Mouse (Mus musculus) thymus, postnatal 25 days (tissue): ENCODE measurements around the gene Hmgb1.

Experiments used
- DNase-seq: peaks from one replicate; pipeline ENCODE4 v3.0.0; 2022

The Hmgb1 gene

DNA sequence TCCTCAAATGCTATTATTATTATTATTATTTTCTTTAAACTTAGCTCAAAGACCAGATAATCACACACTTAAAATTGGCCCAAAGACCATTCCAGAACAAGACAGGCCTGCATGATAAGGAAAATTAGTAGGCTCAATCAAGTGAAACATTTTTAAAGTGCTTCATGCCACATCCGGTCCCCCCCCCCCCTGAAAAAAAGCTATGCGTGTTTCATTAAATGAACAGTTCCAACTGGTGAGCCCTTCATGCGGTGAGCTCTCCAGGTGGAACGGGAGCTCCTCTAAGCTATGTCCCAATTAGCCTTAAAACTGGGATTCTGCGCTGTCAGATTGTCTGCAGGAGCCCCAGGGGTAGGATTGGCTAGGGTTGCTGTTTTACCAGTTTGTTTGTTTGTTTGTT is 168.0 kb downstream of the Hmgb1 start:
- no peak for DNase-seq

DNA sequence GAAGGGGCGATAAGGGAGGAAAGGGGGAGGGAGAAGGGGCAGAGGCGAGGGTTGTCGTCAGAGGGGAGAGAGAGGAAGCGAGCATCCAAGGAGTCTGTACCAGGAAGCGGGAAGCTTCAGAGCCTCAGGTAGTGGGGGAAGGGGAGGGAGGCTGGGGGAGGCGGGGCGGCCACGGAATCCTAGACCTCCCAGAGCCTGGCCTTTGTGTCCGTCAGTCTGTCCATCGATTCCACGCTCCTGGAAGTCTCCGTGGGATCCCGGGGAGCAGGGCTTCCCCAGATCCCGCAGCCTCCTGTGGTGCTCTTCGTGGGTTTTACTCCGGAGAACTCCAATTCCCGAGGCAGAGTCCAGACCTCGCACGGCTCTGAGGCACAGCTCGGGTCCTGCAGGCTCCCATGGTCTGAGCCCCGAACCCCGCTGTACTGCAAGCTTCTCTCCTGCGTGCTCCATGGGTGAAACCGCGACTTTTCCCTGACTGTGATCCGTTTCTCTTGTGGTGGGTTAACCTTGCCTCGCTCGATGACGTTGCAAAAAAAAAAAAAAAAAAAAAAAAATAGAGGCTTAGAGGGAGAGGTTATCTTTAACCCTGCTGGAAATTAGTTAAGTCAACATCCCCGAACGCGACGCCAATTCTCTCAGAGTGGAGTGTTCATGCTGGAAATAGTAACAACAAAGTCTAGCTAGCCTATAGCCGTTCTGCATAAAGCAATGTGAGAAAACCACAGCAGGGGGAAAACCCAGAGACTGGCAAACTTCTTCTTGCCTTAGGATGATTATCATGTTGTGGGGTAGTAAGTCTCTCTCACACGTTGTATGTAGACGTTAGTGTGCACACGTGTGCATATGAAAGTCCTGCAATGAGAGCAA is 168.7 kb downstream of the Hmgb1 start:
- DNase-seq, result peak; percentile 36

DNA sequence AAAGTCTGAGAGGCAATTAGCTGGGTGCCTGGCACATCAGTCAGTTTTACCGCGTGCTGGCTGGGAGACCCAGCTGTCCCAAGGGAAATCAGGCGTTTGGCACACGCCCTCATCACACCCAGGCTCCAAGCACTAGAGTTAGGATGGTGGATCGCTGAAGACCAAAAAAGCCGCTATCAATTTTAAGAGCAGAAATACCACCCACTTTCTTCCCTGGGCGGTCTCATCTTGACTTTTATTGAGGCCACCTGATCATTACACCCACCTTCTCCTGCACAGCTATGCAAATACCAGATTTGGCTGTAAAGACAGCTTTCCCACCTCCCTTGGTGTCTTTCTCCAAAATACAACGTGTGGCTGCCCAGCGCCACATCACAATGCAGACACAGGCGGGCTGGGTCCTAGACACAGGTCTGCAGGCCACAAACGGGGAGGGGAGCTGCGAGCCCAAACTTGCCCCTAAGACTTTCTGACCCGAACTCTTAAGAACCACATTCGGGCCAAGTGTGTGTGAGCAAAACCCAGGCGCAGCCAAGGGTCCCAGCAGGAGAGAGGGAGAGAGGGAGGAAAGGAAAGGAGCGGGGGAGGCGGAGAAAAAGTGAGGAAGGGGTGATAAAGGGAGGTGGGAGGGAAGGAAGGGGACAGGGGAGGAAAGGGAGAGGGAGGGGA is 169.6 kb downstream of the Hmgb1 start:
- DNase-seq, result peak; percentile 30

DNA sequence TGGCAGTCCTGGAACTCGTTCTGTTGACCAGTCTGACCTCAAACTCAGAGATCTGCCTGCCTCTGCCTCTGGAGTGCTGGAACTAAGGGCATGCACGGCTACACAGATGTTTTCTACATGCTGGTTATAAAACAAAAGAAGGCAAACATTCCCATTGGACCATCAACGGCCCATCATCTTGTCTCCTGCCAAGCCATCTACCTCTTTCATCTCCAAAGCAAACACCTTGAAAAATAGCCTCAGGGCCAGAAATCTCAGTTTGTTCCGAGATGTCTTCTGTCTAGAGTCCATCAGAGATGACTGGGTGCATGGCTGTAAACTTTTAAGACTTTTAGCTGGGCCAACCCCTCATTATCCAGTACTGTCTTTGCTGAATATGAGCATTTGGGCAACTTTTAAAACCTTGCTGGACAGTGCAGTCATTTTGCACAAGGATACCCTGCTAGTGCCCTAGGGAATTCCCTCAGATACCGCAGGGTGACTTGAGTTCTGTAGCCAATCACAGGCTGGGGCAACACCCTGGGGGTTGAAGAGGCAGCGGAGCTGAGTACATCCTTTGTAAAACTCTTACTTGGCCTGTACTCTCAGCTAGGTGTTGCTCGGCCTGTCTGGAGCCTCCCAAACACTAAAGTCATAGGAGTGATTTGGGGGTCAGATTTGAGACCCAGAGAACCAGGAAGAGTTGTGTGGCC is 170.3 kb downstream of the Hmgb1 start:
- DNase-seq, result peak; percentile 31

DNA sequence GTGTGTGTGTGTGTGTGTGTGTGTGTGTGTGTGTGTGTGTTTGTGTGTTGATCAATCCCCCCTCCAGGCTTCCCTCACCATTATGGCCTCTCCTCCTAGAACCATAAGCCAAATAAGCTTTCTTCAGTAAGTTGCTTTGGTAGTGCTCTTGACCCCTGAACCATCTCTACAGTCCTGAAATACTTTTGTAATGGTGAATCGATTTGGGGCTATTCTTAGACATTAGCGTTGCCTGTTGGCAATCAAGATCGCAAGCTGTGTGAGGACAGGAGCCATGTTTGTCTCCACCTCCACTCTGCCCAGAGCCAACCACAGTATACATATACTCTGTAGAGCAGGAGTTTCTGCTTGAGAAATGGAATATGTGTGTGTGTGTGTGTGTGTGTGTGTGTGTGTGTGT is 175.2 kb downstream of the Hmgb1 start:
- no peak for DNase-seq

DNA sequence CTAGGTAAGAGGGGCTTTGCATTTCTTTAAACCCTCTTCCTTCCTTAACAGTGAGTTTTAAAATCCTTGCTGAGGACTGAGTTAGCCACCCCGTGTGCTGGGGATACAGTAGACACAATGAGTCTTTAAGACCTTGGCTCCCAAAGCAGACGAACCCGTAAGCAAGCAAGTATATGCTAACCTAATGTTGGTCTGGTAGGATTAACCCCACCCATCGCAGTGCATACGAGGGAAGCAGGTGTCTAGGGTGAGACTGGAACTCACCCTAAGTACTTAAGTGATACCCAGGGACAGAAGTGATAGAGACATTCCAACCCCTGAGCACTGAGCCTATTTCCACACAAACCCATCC is 177.0 kb downstream of the Hmgb1 start:
- peak; percentile 37 for DNase-seq

DNA sequence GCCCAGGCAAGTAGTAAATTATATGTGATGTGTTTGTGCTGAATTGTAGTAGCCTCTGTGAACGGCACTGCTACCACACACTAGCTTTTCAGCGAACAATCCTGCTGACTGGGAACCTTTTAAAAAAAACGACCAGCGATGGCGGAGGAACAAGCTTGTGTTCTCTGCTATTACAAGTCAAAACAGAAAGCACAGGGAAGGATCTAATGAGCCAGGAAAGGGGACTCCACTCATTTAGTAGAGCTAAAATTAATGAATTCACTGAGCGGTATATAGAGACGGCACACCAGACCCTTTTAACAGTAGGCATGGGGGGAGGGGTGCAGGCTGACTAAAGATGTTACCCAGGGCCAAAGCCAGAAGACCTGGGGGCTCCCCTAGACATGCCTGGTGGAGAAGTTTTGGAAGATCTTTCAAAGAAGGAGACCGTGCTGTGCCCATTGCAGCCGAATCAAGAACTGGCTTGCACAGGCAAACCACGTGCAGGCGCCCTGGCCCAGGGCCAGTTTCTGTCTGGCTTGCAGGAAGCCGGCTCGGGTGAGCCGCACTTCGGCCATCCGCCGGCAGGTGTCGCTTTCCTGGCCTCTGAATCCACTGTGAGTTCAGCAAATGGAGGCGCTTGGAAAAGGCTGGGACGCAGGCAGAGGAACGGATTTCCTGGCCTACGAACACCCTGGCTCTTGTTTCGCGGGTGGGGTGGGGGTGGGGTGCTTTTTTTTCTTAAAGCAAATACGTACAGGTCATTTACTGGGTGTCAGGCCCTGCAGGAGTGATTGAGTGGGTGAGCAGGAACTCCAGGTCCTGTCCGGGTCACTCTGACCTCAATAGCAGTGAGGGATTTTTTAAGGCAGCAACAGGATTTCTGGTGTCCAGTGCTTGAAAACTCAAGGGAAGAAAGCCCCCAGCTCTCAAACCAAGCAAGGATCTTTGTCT is 177.7 kb downstream of the Hmgb1 start:
- peak; percentile 97 for DNase-seq

DNA sequence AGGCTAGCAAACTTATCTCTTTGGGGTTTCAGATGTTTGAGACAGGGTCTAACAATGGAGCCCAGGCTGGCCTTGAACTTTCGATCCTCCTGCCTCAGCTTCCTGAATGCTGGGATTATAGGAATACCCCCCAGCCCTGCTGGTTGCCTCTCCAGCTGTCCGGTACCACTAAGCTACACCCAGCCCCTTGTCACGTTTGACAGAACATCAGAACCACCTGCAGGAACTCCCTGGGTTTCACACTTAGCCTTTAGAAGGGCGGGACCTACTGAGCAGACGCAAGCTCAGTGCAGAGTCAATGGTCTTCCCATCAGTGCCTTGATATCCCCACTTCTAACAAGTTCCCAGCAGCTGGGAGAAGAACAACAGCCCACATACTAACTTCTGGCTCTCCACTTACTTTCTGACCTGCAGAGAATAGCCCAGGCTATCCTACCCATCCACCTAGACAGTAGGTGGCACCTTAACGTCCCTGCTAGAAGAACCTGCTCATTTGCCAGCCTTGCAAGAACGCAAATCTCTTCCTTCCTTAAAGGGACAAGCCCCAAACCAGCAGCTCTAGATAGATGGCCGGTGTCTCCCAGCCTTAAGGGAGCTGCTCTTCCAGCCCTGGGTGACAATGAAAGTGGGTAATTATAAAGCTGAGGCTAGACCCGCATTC is 178.5 kb downstream of the Hmgb1 start:
- peak; percentile 27 for DNase-seq

DNA sequence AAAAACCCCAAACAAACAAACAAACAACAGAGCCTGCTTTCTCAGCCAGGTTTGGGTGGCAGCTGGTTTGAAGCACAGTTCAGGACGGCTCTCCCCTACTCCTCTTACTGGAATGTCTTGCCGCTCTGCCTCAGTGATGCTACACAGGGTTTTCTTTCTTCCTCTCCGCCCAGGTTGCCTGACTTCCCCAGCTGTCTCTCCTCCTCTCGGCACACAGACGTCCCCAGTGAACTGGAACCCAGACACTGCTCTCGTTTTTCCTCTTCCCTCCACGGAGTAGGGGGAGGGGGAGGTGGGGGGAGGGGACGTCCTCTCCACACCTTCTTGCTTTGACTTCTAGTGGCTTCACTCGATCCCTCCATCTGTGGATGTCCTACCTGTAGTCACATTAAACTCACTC is 179.2 kb downstream of the Hmgb1 start:
- DNase-seq, result peak; percentile 52

DNA sequence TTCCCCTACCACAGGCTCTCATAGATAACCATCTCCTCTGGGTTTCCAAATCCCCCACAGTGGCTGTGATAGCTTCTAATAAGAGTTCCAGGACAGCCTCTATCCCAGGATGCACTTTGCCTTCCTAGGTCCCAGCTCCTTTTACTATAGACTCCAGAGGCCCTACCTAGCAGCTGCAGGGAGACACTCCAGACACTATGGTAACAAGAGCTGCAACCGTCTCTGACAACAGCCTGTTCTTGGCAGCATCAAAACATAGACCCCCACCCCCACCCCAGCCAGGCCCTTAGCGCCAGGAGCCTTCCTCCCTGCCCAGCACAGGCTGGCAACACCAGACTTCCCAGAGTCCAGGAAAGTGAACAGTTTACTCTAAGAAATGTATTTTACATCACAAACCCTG is 181.2 kb downstream of the Hmgb1 start:
- no peak for DNase-seq

DNA sequence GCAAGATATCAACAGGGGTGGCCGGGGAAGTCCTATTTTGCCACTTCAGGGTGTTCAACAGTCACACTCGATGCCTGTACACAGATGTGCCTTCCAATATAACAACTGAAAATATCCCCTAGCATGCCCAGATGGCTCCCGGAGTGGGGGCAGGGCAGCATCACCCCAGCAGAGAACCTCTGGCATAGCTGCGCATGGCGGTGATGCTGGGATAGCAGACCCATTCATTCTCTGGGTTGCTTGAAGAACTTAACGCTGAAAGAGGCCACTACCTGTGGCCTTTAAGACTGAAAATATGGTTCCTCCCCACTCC is 181.5 kb downstream of the Hmgb1 start:
- no peak for DNase-seq

DNA sequence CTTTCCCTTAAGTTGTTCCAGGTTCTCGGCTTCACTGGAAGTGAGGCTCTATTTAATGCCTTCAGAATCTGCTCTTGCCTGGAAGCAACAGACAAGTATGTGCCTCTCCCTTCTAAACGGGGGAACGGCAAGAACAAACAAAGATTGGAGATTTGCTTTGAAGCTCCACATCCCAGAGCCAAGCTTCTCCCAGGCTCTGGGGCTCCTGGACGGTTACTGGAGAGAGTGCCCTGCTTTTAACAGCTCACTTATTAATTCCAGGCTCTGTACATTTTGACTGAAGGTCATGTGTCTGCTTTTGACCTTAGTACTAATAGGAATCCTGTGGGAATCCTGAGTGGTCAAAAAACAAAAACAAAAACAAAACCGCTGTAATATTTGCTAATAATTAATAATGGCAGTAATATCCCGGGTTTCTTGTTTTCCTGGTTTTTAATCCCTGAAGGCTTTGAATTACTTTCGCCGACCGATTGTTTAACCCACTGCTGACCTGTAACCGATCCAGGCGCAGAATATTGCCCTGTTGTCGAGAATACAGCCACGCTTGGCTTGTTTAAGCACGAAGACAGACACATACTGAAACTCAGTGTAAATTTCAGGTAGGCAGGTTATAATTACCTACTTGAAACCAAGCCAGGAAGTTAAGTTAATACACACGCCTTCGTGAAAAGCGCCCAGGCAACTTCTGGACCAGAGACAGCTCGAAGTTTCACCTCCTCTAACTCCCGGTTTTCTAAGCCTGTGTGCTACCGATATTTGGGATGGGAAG is 182.1 kb downstream of the Hmgb1 start:
- no peak for DNase-seq

DNA sequence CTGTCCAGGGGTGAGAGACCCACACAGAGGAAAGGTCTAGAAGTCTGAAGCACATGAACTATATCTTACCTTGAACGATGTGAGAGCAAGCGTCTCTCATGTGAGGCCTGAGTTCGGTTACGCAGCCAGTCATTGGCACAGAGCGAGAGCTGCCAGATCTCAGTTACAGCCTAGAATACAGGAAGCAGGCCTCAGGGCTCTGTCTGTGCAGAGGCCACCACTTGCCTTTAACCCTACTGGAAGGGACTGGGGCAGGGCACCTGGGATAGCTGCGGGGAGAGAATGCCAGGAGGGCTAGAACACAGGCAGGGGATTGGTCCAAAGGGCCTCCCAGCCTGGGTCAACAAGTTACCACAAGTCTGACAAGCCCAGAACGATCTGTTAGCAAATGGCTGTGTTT is 184.5 kb downstream of the Hmgb1 start:
- DNase-seq, result peak; percentile 33

DNA sequence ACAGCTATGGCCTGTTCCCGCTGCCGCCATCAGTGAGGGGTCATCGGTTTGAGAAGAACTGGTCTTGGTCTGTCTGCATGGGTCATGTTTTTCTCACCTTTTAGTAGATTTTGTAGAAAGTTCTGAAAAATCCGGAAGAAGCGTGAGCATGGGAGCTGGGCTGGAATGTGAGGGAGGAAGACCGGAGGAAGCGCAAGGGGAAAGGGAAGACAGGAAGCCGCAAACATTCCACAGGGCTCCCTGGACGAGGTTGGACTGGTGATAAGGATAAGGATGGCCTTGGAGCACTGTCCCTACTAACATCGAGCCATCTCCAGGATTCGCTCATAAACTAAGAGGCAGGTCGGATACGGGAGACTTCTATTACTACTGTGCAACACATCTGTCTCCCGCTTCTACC is 185.8 kb downstream of the Hmgb1 start:
- DNase-seq, result no peak

DNA sequence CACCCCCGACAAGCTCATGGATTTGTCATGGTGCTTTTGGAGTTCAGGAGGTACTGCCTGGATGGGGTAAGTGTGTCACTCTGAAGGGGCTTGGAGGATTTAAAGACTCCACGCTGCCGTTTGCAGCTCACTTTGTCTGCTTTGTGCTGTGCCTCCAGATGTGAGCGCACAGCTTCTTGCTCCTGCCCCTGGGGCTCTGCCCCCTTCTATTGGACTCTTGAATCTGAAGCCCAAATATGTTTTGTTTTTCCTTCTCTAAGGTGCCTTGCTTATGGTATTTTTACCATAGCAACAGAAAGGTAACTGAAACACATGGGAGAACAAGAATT is 187.6 kb downstream of the Hmgb1 start:
- peak; percentile 53 for DNase-seq
